Mouse (Mus musculus): ENCODE data around the gene Foxa2. TPM values are rescaled to one million over a fixed set of nuclear protein-coding genes. Genes with fewer than 3 reads are reported as not detected.
A peak's percentile ranks its signal among the peaks of the same experiment; 100 is the strongest.

Foxa2 gene
- total and polyA plus RNA-seq, 2 experiments: 11.2 to 103 TPM

DNA sequence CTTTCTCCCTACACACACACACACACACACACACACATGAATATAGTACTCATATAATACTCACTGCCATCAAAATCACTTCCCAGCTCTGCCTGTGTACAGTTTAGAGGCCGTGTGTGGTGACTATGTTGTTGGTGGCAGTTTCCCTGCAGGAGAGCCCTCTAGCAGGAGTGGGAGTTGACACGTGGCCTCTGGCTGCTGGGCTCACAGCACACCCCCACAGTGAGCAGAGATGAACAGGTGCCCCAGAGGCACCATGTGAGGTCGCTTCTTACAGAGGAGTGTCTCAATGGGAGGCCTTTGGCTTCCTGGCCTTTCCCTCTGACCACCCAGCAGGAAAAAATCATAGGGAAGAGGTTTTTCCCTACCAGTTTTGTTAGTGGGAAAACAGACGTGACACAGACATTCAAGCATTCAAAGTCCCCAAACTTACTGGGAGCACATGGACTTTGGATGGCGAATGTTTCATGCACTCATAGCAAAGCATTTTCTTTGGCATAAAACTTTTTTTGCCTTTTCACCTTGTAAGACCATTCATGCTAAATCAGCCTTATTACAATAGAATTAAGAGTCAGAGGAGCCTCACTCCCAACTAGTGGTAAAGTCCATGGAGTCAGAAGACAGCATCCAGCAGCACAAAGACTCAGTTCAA is 24.7 kb downstream of the Foxa2 start:
- peaks cover 40% of the 10 kb centered on the region for H3K4me1 ChIP-seq (ENCODE audit: control insufficient read depth, insufficient read depth, low read length)
- peak overlapping the region; percentile 30 for H3K27ac ChIP-seq (replicated peaks; ENCODE audit: insufficient read depth, low read depth, low read length)
- H3K79me2 ChIP-seq (ENCODE audit: control insufficient read depth, insufficient read depth, low read length): peaks cover 16% of the 10 kb centered on the region; the same call in 1 of the 2 replicates
- peaks cover 11% of the 10 kb centered on the region for H3K36me3 ChIP-seq (ENCODE audit: control insufficient read depth, insufficient read depth, low read length)
- DNase-seq (ENCODE audit: extremely low read depth, low read depth, low spot score): peak; percentile 73
- H3K9ac ChIP-seq (ENCODE audit: low read depth, low read length): peak overlapping the region; percentile 51; the same call in 1 of the 2 replicates
- no peaks in the 10 kb centered on the region for H3K27me3 ChIP-seq (ENCODE audit: control insufficient read depth, insufficient read depth, low read length)
- no peak overlapping the region for H3K4me3 ChIP-seq (ENCODE audit: insufficient read depth, low read depth, low read length)
- 17% methylated on average over 5 of the region's 5 CpGs for WGBS
- TF ChIP-seq POLR2A (IDR thresholded peaks at IDR 0.05; ENCODE audit: extremely low read depth, insufficient read depth, low read length) (no peak), CTCF (IDR thresholded peaks at IDR 0.05; ENCODE audit: low read depth, low read length) (no peak)

GRCm38 (mm10) chr2:148021016-148021415 is 25.8 kb downstream of the Foxa2 start:
- H3K27ac ChIP-seq (replicated peaks; ENCODE audit: insufficient read depth, low read depth, low read length): no peak overlapping the region
- H3K36me3 ChIP-seq (ENCODE audit: control insufficient read depth, insufficient read depth, low read length): peaks cover 13% of the 10 kb centered on the region
- H3K4me3 ChIP-seq (ENCODE audit: insufficient read depth, low read depth, low read length): no peak overlapping the region
- no peaks in the 10 kb centered on the region for H3K27me3 ChIP-seq (ENCODE audit: control insufficient read depth, insufficient read depth, low read length)
- 70% methylated on average over 9 of the region's 9 CpGs for WGBS
- no peak for DNase-seq (ENCODE audit: extremely low read depth, low read depth, low spot score)
- peaks cover 38% of the 10 kb centered on the region for H3K4me1 ChIP-seq (ENCODE audit: control insufficient read depth, insufficient read depth, low read length)
- TF ChIP-seq POLR2A (IDR thresholded peaks at IDR 0.05; ENCODE audit: extremely low read depth, insufficient read depth, low read length): no peak
- TF ChIP-seq CTCF (IDR thresholded peaks at IDR 0.05; ENCODE audit: low read depth, low read length): no peak
- H3K79me2 ChIP-seq (ENCODE audit: control insufficient read depth, insufficient read depth, low read length): peaks cover 16% of the 10 kb centered on the region; the same call in 1 of the 2 replicates
- H3K9ac ChIP-seq (ENCODE audit: low read depth, low read length): no peak overlapping the region

DNA sequence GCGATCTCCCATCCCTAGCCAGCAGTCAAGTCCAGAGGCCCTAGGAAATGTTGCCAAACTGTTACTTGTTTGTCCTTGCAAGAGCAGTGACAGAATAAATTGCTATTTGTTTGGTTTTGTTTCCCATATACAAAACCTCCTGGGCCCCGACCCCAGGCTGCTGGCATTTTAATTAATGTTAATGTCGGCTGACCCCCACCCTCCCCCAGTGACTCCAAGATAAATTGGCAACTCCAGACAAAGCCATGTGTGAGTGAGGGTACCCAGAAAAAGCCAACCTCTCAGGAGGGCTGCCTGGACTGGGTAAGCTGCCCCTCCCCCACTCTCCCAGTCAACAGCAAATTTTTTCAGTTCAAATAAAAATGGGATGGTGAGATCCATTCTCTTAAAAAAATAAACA is 26.6 kb downstream of the Foxa2 start:
- Histone ChIP-seq H3K79me2 (ENCODE audit: control insufficient read depth, insufficient read depth, low read length) (peaks cover 16% of the 10 kb centered on the region; the same call in 1 of the 2 replicates), H3K4me3 (ENCODE audit: insufficient read depth, low read depth, low read length) (no peak overlapping the region)
- WGBS: 30% methylated on average over 3 of the region's 3 CpGs

DNA sequence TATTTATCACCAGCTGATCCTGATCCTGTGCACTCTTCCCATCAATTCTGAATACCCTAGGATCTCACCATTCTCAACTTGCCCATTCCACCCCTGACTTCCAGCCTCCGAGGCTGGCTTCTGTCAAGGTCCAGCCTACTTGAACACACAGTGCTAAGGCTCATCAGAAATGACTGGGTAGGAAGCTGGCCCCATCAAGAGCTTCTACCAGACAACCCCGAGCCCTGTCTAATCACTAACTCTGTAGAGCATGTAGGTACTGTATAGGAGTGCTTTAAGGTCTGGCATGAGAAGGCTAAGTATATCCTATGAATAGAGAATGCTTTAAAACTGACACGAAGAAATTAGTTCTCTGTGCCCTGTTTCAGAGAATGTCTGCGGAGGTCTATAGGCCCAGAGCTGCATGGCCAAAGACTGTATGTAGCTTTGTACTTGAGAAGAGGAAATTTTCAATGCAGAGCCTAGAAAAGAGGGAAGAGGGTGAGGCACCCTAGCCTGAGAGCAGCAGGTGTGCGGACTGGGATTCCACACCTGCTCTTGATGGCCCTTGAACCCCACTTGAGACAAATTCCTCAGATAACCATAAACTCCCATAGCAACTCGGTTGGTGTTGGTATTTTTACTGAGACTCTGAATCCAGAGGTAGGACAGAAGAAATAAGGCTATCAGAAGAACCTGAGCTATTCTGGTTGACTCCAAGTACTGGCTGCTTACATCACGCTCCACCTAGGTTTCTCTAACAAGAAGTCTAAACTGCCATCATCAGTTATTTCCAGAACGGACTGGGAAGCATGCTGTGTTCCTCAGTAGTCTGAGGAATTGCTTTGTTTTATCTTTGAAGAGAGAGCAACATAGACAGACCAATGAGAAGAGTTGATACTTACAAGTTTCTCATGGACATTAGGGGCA is 28.7 kb downstream of the Foxa2 start:
- H3K27ac ChIP-seq (replicated peaks; ENCODE audit: insufficient read depth, low read depth, low read length): no peak overlapping the region
- H3K27me3 ChIP-seq (ENCODE audit: control insufficient read depth, insufficient read depth, low read length): no peaks in the 10 kb centered on the region
- no peak for TF ChIP-seq POLR2A (IDR thresholded peaks at IDR 0.05; ENCODE audit: extremely low read depth, insufficient read depth, low read length)
- no peak for TF ChIP-seq CTCF (IDR thresholded peaks at IDR 0.05; ENCODE audit: low read depth, low read length)
- peaks cover 23% of the 10 kb centered on the region for H3K4me1 ChIP-seq (ENCODE audit: control insufficient read depth, insufficient read depth, low read length)
- H3K9ac ChIP-seq (ENCODE audit: low read depth, low read length): no peak overlapping the region
- no peak for DNase-seq (ENCODE audit: extremely low read depth, low read depth, low spot score)
- peaks cover 12% of the 10 kb centered on the region; the same call in 1 of the 2 replicates for H3K79me2 ChIP-seq (ENCODE audit: control insufficient read depth, insufficient read depth, low read length)
- 84% methylated on average over 8 of the region's 8 CpGs for WGBS
- no peak overlapping the region for H3K4me3 ChIP-seq (ENCODE audit: insufficient read depth, low read depth, low read length)
- peaks cover 11% of the 10 kb centered on the region for H3K36me3 ChIP-seq (ENCODE audit: control insufficient read depth, insufficient read depth, low read length)

More for the DNA sequence above, 26.6 kb downstream of the Foxa2 start:
- H3K27ac ChIP-seq (replicated peaks; ENCODE audit: insufficient read depth, low read depth, low read length): peak overlapping the region; percentile 34; the same call in 1 of the 2 replicates
- no peak overlapping the region for H3K9ac ChIP-seq (ENCODE audit: low read depth, low read length)
- H3K4me1 ChIP-seq (ENCODE audit: control insufficient read depth, insufficient read depth, low read length): peaks cover 34% of the 10 kb centered on the region
- DNase-seq (ENCODE audit: extremely low read depth, low read depth, low spot score): peak; percentile 48
- H3K27me3 ChIP-seq (ENCODE audit: control insufficient read depth, insufficient read depth, low read length): no peaks in the 10 kb centered on the region
- H3K36me3 ChIP-seq (ENCODE audit: control insufficient read depth, insufficient read depth, low read length): peaks cover 13% of the 10 kb centered on the region
- TF ChIP-seq CTCF (IDR thresholded peaks at IDR 0.05; ENCODE audit: low read depth, low read length) (no peak), POLR2A (IDR thresholded peaks at IDR 0.05; ENCODE audit: extremely low read depth, insufficient read depth, low read length) (no peak)

GRCm38 (mm10) chr2:148013382-148013781 is 33.4 kb downstream of the Foxa2 start:
- H3K4me1 ChIP-seq (ENCODE audit: control insufficient read depth, insufficient read depth, low read length): peaks cover 10% of the 10 kb centered on the region
- DNase-seq (ENCODE audit: extremely low read depth, low read depth, low spot score): peak; percentile 78
- TF ChIP-seq POLR2A (IDR thresholded peaks at IDR 0.05; ENCODE audit: extremely low read depth, insufficient read depth, low read length) (no peak), CTCF (IDR thresholded peaks at IDR 0.05; ENCODE audit: low read depth, low read length) (no peak)
- H3K9ac ChIP-seq (ENCODE audit: low read depth, low read length): no peak overlapping the region
- H3K4me3 ChIP-seq (ENCODE audit: insufficient read depth, low read depth, low read length): no peak overlapping the region
- peaks cover 33% of the 10 kb centered on the region for H3K36me3 ChIP-seq (ENCODE audit: control insufficient read depth, insufficient read depth, low read length)
- 16% methylated on average over 3 of the region's 3 CpGs for whole genome bisulfite sequencing
- H3K27me3 ChIP-seq (ENCODE audit: control insufficient read depth, insufficient read depth, low read length): no peaks in the 10 kb centered on the region
- peaks cover 7% of the 10 kb centered on the region; the same call in 1 of the 2 replicates for H3K79me2 ChIP-seq (ENCODE audit: control insufficient read depth, insufficient read depth, low read length)
- H3K27ac ChIP-seq (replicated peaks; ENCODE audit: insufficient read depth, low read depth, low read length): peak overlapping the region; percentile 53
